Comparison of ENCODE assay signal across 12 mouse cellular contexts in the genomic region with DNA sequence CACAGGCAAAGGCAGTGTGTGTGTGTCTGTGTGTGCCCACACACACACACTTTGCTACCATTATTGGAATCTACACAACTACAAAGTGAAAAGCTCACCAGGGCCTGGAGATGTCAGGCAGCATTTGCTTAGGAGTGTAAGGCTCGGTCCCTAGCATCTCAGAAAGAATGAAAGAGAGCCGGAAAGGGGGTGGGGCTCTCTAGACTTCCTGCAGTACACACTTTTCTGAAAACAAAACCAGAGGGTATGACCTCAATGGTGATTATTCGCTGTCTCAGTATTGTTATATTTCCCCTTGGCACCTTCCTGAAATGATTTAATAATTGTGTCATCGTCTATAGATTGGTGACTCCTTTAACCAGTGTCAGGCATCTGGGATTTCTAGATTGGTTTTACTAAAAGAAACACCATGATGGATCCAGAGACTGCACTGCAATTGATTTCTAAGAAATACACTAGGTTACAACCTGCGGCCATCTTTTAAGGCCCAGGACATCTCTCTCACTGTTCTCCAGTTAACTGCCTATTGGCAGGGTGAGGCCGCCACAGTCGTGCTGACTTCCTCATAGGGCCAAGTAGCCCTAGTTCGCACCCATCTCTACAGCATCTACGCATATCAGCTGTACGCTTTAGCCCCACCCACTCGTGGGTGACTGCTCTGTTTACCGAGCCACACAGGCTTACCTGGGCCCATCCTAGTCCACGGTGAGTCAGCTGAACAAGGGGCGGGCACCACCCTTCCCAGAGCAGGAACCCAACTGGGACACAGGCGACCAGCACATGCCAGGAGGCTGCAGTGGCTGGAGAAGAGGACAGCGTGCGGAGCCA. TPM values are rescaled to one million over a fixed set of nuclear protein-coding genes. Genes with fewer than 3 reads are reported as not detected.
DNase-seq lines count a peak whose midpoint lies in the region; ATAC-seq and TF ChIP-seq lines count a peak whose summit lies in the region.
"Had no signal": no experiment of that assay in that cellular context is flagged by ENCODE, and none has a peak within 500 bp of the region (broad histone marks: within the 10 kb centered on the region; RNA-seq: fewer than 3 reads in every experiment).

A gene (plus strand): TSS at position 750 of the 828 bp plus-strand sequence.

- H3K9me3 ChIP-seq in limb, embryonic 12.5 days: no peaks in the 10 kb centered on the region
- H3K9me3 ChIP-seq in limb, embryonic 10.5 days (replicated peaks): no peaks in the 10 kb centered on the region
- H3K9me3 ChIP-seq in lung, embryonic 14.5 days (ENCODE audit: low read depth, low read length): no peaks in the 10 kb centered on the region
- H3K9me3 ChIP-seq: midbrain, embryonic 13.5 days had no signal

- no peak within 1 kb of the TSS for H3K27ac ChIP-seq in limb, embryonic 12.5 days
- no peak within 1 kb of the TSS for H3K27ac ChIP-seq in limb, embryonic 10.5 days
- no peak within 1 kb of the TSS for H3K27ac ChIP-seq in lung, embryonic 14.5 days (ENCODE audit: low read depth)
- H3K27ac ChIP-seq: midbrain, embryonic 13.5 days had no signal

- H3K36me3 ChIP-seq in limb, embryonic 12.5 days: no peaks in the 10 kb centered on the region
- H3K36me3 ChIP-seq in limb, embryonic 10.5 days: no peaks in the 10 kb centered on the region
- H3K36me3 ChIP-seq in lung, embryonic 14.5 days (ENCODE audit: insufficient read depth): no peaks in the 10 kb centered on the region; the same call in 1 of the 2 replicates
- H3K36me3 ChIP-seq: midbrain, embryonic 13.5 days had no signal

- H3K4me3 ChIP-seq in limb, embryonic 12.5 days (replicated peaks): no peak within 1 kb of the TSS
- H3K4me3 ChIP-seq in limb, embryonic 10.5 days: no peak within 1 kb of the TSS
- no peak within 1 kb of the TSS for H3K4me3 ChIP-seq in lung, embryonic 14.5 days (ENCODE audit: low read depth, low read length)
- H3K4me3 ChIP-seq: midbrain, embryonic 13.5 days had no signal

- ATAC-seq in limb, embryonic 12.5 days (ENCODE audit: insufficient number of reproducible peaks, insufficient read depth, low FRiP score, low TSS enrichment, low read depth): 0 out of 2 replicates have a peak, but pooled peaks have one; percentile 9
- ATAC-seq in activated CD4-positive, CD25-positive, alpha-beta regulatory T cell, adult 4 months: peak; percentile 63
- ATAC-seq in lung, embryonic 14.5 days (ENCODE audit: insufficient read depth): no peak
- ATAC-seq: midbrain, embryonic 13.5 days had no signal

- H3K9ac ChIP-seq in limb, embryonic 12.5 days (replicated peaks): no peak within 1 kb of the TSS
- no peak within 1 kb of the TSS for H3K9ac ChIP-seq in lung, embryonic 14.5 days

- TF ChIP-seq CTCF in lung, embryonic 14.5 days (IDR thresholded peaks at IDR 0.05; ENCODE audit: low read depth): no peak

- 79% methylated on average over 17 of the region's 17 CpGs for WGBS in limb, embryonic 12.5 days
- 77% methylated on average over 17 of the region's 17 CpGs for WGBS in limb, embryonic 10.5 days
- 63% methylated on average over 17 of the region's 17 CpGs for WGBS in lung, embryonic 14.5 days

- H3K4me2 ChIP-seq in limb, embryonic 12.5 days: no peak within 1 kb of the TSS
- no peak within 1 kb of the TSS for H3K4me2 ChIP-seq in lung, embryonic 14.5 days
- H3K4me2 ChIP-seq: liver, embryonic 11.5 days; midbrain, embryonic 13.5 days had no signal

- H3K4me1 ChIP-seq in limb, embryonic 12.5 days (replicated peaks): peaks cover 5% of the 10 kb centered on the region; the same call in 1 of the 2 replicates
- H3K4me1 ChIP-seq in limb, embryonic 10.5 days: peaks cover 15% of the 10 kb centered on the region
- H3K4me1 ChIP-seq in lung, embryonic 14.5 days (ENCODE audit: insufficient read depth): peaks cover 4% of the 10 kb centered on the region; the same call in 1 of the 2 replicates

- no peaks in the 10 kb centered on the region for H3K27me3 ChIP-seq in limb, embryonic 12.5 days
- H3K27me3 ChIP-seq in limb, embryonic 10.5 days (ENCODE audit: low read depth, poor library complexity, severe bottlenecking): no peaks in the 10 kb centered on the region
- no peaks in the 10 kb centered on the region for H3K27me3 ChIP-seq in lung, embryonic 14.5 days (ENCODE audit: insufficient read depth, low read length)

- no peak for DNase-seq in limb, embryonic 10.5 days (ENCODE audit: low spot score)
- DNase-seq in lung, embryonic 14.5 days: peak; percentile 30
- peak; percentile 81 for DNase-seq in urinary bladder, postnatal 14 days (ENCODE audit: low spot score)
- DNase-seq in yolk sac, embryonic 10.5 days (ENCODE audit: low spot score): no peak
- DNase-seq in adrenal gland, postnatal 10 days: no peak
- DNase-seq: adrenal gland, postnatal 25 days; cerebellum, adult 8-10 months; heart, postnatal 4 days had no signal

RNA-seq across cellular contexts. Expression of the gene that starts here (rescaled TPM):
- 0.34 and 1.2 TPM in 2 replicates for polyA plus RNA-seq in limb, embryonic 12.5 days (2016; fragmentation: Nextera tagmentation; extraction: Ambion mirVana)
- polyA plus RNA-seq in limb, embryonic 10.5 days (2016; fragmentation: Nextera tagmentation; extraction: Ambion mirVana): 0.55 and 0.73 TPM in 2 replicates
- 10 to 100 TPM; 79.8 to 85.3 TPM for polyA plus RNA-seq in activated CD4-positive, CD25-positive, alpha-beta regulatory T cell, adult 4 months (2017; shearing (Covaris generic))
- 0.86 and 0.88 TPM in 2 replicates for polyA plus RNA-seq in lung, embryonic 14.5 days (2014; fragmentation: Nextera tagmentation; extraction: Ambion mirVana)
- total RNA-seq in adrenal gland, postnatal 10 days (2021): 1 to 10 TPM; 2.2 to 2.3 TPM
- polyA plus RNA-seq: liver, embryonic 11.5 days had no signal

Comparison
In these comparisons a context has a peak if more than half of its experiments do, and no peak if none do; other contexts are left out.
1. RNA of the gene that starts here (polyA plus RNA-seq): 79.8 to 85.3 TPM in activated CD4-positive, CD25-positive, alpha-beta regulatory T cell, adult 4 months; 0.86 to 0.88 TPM in lung, embryonic 14.5 days, 0.55 to 0.73 TPM in limb, embryonic 10.5 days and 0.34 to 1.2 TPM in limb, embryonic 12.5 days; every median in the first group is over 10 times any median in the second.
2. Peak in DNase-seq in lung, embryonic 14.5 days; RNA of the gene not detected or under 1 TPM.